Mouse (Mus musculus) megakaryocyte, embryonic 14.5 days (primary cell): ENCODE measurements at regions not wholly inside any gene's neighbourhood (a gene's known extent, or its start where the extent isn't known, plus 50 kb on each side); places are given as distances from the start of the nearest gene placed in this dataset.

Experiments
- H3K27me3 ChIP-seq: replicated peaks from 2 replicates; pipeline ENCODE3; 2012; ENCODE audit warnings: inconsistent platforms
- H3K36me3 ChIP-seq: replicated peaks from 2 replicates; pipeline ENCODE3; 2012; ENCODE audit warnings: low read length, inconsistent platforms, mixed read lengths
- H3K4me1 ChIP-seq: 2 replicates; pipeline ENCODE4 v1.6.1; 2012; ENCODE audit warnings: inconsistent platforms
- H3K4me3 ChIP-seq: replicated peaks from 2 replicates; pipeline ENCODE3; 2012; ENCODE audit warnings: moderate library complexity, mild to moderate bottlenecking, inconsistent platforms
- H3K9me3 ChIP-seq: 2 replicates; pipeline ENCODE4 v1.6.1; 2012; ENCODE audit warnings: inconsistent platforms
- FLI1 ChIP-seq: IDR thresholded peaks from 2 replicates; pipeline ENCODE4 v1.6.1; 2012; ENCODE audit warnings: low read length, inconsistent platforms, mixed read lengths
- GATA1 ChIP-seq: IDR thresholded peaks from 3 replicates; pipeline ENCODE4 v1.6.1; 2012; ENCODE audit warnings: mixed read lengths, low read length, inconsistent platforms, borderline replicate concordance

DNA sequence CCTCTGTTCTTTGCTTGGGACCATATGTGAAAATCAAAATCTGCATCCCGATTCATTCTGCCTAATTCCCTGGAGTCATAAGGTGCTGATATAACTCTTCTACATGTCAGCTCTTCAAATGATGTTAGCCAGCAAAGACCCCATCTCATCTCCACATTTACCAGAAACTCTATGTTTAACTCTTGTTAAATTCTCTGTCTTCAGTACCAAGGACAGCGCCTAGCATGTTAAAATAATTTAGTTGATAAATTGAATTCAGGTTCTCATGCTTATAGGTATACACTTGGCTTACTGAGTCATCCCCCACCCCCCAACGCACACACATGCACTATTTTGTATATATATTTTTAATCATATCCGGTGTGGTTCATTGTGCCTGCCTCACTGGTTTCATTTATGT lies 113.8 kb upstream of the Lrrn1 start:
- H3K27me3 ChIP-seq: no peaks in the 10 kb centered on the region
- no peaks in the 10 kb centered on the region for H3K36me3 ChIP-seq

DNA sequence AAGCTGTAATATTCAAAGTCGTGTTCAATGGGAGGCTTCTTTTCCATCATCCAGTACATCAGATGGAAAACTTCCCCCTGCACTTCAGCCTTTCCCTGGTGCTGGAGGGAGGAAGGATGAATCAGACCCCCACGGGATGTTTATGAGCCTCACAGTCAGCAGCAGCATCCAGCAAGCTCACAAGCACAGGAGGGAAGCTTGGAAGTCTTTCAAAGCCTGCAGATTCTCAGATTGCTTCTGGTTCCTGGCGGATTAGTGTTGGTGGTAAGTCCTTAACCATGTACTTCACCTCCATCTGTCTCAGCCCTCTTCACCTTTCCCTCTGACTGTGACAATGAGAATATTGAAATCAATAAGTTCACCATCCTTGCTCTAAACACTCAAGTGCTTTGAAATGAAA lies 107.5 kb upstream of the Lrrn1 start:
- Histone ChIP-seq H3K27me3 (no peaks in the 10 kb centered on the region), H3K9me3 (peaks cover 12% of the 10 kb centered on the region), H3K36me3 (no peaks in the 10 kb centered on the region), H3K4me3 (no peak overlapping the region), H3K4me1 (no peaks in the 10 kb centered on the region)
- TF ChIP-seq GATA1 (no peak), FLI1 (no peak)

More for the DNA sequence above, 113.8 kb upstream of the Lrrn1 start:
- Histone ChIP-seq H3K9me3 (no peaks in the 10 kb centered on the region), H3K4me1 (no peaks in the 10 kb centered on the region), H3K4me3 (no peak overlapping the region)
- TF ChIP-seq GATA1 (no peak), FLI1 (no peak)

DNA sequence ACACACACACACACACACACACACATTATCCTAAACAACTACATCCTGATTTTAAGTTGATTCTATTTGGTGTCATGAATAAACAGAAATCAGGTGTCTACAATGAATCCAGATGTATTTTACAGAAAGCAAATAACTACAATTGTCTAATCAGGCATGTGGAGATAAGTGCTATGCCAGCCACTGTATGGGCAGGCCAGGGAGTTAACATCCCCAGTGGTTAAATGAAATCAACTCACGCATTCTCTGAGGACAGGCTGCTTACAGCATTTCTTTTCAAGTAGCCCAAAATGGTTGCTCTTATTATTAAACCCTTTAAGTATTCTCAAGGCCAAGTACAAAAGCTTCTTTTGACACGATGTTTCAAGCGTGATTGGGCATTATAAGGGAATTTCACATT lies 103.0 kb upstream of the Lrrn1 start:
- no peaks in the 10 kb centered on the region for H3K27me3 ChIP-seq
- no peak overlapping the region for H3K4me3 ChIP-seq
- H3K9me3 ChIP-seq: peaks cover 9% of the 10 kb centered on the region
- no peaks in the 10 kb centered on the region for H3K4me1 ChIP-seq
- H3K36me3 ChIP-seq: no peaks in the 10 kb centered on the region
- TF ChIP-seq FLI1: no peak
- no peak for TF ChIP-seq GATA1

DNA sequence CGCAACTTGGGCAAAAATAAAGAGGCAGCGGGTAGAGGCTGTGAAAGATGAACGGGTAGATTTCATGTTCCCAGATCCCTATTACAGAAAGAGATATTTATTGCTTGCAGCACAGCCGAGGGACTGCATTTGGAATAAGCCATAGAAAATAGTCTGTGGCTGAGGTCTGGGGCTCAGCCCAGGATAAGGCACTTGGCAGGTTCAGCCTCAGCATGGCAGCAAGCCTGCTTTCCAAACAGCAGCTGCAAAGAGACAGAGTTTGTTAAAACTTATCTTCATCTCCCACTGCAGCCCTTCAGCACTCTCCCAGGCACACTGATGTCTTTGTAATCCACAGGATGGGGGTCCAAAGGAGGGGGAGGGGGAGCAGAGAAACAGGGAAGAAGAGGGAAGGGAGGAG lies 98.5 kb upstream of the Lrrn1 start:
- TF ChIP-seq GATA1: no peak
- no peak for TF ChIP-seq FLI1

DNA sequence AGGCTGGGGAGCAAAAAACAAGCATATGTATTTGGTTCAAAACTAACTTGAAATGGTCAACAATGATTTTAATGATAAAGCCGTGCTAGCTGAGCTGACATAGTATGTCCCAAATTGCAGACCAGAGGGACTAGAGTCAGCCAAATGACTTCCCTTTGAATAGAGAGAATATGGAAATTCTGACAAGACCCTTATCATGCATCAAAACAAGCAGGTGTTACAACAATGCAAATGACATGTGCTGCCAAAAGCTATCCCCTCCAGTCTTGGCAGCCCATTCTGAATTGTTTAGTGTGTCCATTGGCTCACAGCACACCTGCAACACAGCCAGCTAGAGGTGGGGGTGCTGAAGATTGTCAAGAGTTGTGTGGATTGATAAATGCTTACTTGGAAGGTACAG lies 87.5 kb upstream of the Lrrn1 start:
- Histone ChIP-seq H3K36me3 (no peaks in the 10 kb centered on the region), H3K9me3 (peaks cover 6% of the 10 kb centered on the region; the same call in 1 of the 2 replicates), H3K4me1 (no peaks in the 10 kb centered on the region), H3K4me3 (no peak overlapping the region), H3K27me3 (no peaks in the 10 kb centered on the region)
- no peak for TF ChIP-seq FLI1
- no peak for TF ChIP-seq GATA1

More for the DNA sequence above, 98.5 kb upstream of the Lrrn1 start:
- no peaks in the 10 kb centered on the region for H3K36me3 ChIP-seq
- H3K4me3 ChIP-seq: no peak overlapping the region
- no peaks in the 10 kb centered on the region for H3K4me1 ChIP-seq
- H3K27me3 ChIP-seq: no peaks in the 10 kb centered on the region
- peaks cover 3% of the 10 kb centered on the region; the same call in 1 of the 2 replicates for H3K9me3 ChIP-seq

DNA sequence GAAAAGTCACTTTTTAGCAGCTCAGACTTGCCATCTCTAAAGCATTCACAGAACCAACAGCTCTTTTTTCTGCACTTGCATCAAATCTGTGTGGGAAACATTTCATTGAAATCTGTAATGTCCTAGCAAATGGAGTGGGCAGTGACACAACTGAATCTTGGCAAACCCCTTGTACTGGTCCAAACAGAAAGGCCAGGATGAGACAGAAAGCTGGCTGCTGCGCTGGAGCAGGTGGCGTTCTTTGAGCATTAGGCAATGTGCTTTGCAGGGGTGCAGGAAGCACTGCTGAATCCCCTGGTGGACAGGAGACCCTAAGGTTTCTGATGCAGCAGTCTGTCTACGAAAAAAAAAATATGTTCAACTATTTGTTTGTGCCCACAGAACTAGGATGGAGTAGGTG lies 85.2 kb upstream of the Lrrn1 start:
- no peak for TF ChIP-seq GATA1
- TF ChIP-seq FLI1: no peak
- H3K27me3 ChIP-seq: no peaks in the 10 kb centered on the region

DNA sequence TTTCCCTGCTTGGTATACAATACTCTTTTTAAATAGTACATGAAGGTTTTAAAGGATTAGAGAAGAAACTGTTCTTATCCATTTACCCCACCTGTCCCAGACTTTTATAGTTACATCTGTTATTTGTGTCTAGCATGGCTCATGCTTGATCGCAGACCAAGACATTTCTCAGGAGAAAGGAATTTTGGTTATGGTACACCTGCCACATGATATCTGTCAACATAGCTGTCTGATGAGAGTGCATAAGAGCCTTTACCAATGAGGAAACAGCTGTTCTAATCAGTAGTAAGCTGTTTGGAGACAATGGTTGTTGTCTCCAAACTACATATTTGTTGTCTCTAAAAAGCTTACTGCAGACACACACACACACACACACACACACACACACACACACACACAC lies 70.3 kb upstream of the Lrrn1 start:
- H3K4me3 ChIP-seq: no peak overlapping the region
- no peaks in the 10 kb centered on the region for H3K27me3 ChIP-seq
- TF ChIP-seq FLI1 (no peak), GATA1 (no peak)
- no peaks in the 10 kb centered on the region for H3K4me1 ChIP-seq
- H3K9me3 ChIP-seq: peaks cover 6% of the 10 kb centered on the region; the same call in 1 of the 2 replicates
- H3K36me3 ChIP-seq: no peaks in the 10 kb centered on the region

More for the DNA sequence above, 85.2 kb upstream of the Lrrn1 start:
- no peaks in the 10 kb centered on the region for H3K4me1 ChIP-seq
- no peak overlapping the region for H3K4me3 ChIP-seq
- peaks cover 9% of the 10 kb centered on the region; the same call in 1 of the 2 replicates for H3K9me3 ChIP-seq
- no peaks in the 10 kb centered on the region for H3K36me3 ChIP-seq

DNA sequence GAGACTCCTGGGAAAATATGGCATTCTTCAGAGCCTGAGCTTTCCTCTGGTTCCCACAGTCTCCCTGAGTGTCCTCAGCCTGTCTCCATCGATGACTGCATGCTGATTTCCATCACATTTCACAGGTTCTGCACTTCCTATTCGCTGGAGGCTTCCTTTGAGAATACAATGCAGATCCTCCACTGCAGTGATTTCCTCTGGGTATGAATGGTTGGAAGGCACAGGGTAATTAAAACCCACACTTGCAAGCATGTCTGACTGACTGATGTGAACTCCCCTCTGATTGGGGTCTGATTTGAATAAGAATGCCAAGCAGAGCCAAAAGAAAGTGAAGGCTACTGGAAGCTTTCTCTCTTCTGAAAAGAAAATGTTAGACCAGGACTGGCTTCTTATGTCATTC lies 67.1 kb upstream of the Lrrn1 start:
- Histone ChIP-seq H3K27me3 (no peaks in the 10 kb centered on the region), H3K9me3 (peaks cover 13% of the 10 kb centered on the region; the same call in 1 of the 2 replicates), H3K4me3 (no peak overlapping the region), H3K4me1 (no peaks in the 10 kb centered on the region), H3K36me3 (no peaks in the 10 kb centered on the region)
- TF ChIP-seq GATA1 (no peak), FLI1 (no peak)

DNA sequence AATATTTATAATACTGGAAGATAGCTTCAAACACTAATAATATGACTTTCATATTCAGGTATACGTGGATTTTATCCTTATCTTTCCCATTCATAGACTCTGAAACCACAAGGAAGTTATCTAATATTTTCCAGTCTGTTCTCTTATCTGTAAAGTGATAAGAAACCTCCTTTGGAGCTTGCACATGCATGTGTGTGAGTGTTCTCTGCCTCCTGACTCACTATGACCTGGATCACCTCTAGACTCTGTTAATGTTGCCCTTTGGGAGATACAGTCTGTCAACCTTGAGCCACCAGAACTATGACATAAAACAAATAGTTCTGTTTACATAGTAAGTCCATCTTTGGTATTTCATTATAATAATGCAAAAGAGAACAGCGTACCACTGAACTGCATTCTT lies 56.2 kb upstream of the Lrrn1 start:
- no peak overlapping the region for H3K4me3 ChIP-seq
- TF ChIP-seq FLI1: no peak
- no peak for TF ChIP-seq GATA1
- H3K27me3 ChIP-seq: no peaks in the 10 kb centered on the region
- H3K9me3 ChIP-seq: no peaks in the 10 kb centered on the region
- H3K36me3 ChIP-seq: no peaks in the 10 kb centered on the region
- no peaks in the 10 kb centered on the region for H3K4me1 ChIP-seq

DNA sequence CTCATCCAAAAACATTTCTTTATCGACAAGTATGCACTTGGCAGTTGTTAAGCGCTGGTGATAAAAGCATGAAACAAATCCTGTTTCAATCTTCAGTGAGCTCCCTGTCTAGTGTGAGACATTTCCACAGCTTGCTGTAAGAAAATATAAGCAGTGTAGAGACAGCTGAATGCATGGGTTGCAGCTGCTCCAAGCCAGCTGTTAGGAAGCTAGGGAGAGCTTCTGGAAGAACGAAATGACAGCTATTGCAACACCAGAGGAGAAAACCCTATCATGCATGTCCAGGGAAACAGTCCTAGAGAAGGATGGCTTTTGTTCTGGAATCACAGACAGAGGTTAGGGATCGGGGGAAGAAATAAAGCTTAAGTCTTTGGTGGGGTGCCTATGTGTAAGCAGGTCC lies 55.4 kb upstream of the Lrrn1 start:
- H3K9me3 ChIP-seq: no peaks in the 10 kb centered on the region
- no peaks in the 10 kb centered on the region for H3K27me3 ChIP-seq
- no peaks in the 10 kb centered on the region for H3K4me1 ChIP-seq
- H3K36me3 ChIP-seq: no peaks in the 10 kb centered on the region
- TF ChIP-seq FLI1: no peak
- no peak for TF ChIP-seq GATA1
- no peak overlapping the region for H3K4me3 ChIP-seq
